Mouse (Mus musculus) frontal cortex, adult (tissue): ENCODE measurements around the gene Phf11a.
"Not testable (repeated sequence)": the region's sequence is repeated elsewhere in the genome, so short reads cannot be mapped to it uniquely, and the experiment has no call there.

ENCODE experiments used
- ATAC-seq: cut with Nextera tagmentation; 2 replicates; pipeline ENCODE4 v1.9.2; 2017; ENCODE audit warnings: mild to moderate bottlenecking, moderate library complexity, mixed read lengths; ENCODE audit not compliant: low TSS enrichment

Phf11a gene

GRCm38 (mm10) chr14:59297391-59297790 lies at the start of gene Phf11a:
TSS of gene Phf11a (minus strand) at chr14:59297522.
- not testable (repeated sequence) for ATAC-seq

GRCm38 (mm10) chr14:59341189-59341588 lies 43.9 kb upstream of the Phf11a start, which contains the start of gene Phf11b:
TSS of gene Phf11b (minus strand) at chr14:59341351.
- not testable (repeated sequence) for ATAC-seq

GRCm38 (mm10) chr14:59339541-59339940 lies 42.2 kb upstream of the Phf11a start:
- ATAC-seq = no peak

- ATAC-seq = not testable (repeated sequence)
Observed at GRCm38 (mm10) chr14:59336056-59336455, 38.7 kb upstream of the Phf11a start.

- ATAC-seq = peak; percentile 95
Observed at GRCm38 (mm10) chr14:59330499-59330898, 33.2 kb upstream of the Phf11a start.

- ATAC-seq = not testable (repeated sequence)
Observed at GRCm38 (mm10) chr14:59319970-59320369, 22.6 kb upstream of the Phf11a start.

GRCm38 (mm10) chr14:59319036-59319435 lies 21.7 kb upstream of the Phf11a start:
- ATAC-seq = not testable (repeated sequence)

GRCm38 (mm10) chr14:59291769-59292168 lies 5.6 kb downstream of the Phf11a start:
- not testable (repeated sequence) for ATAC-seq

GRCm38 (mm10) chr14:59274961-59275360 lies 22.4 kb downstream of the Phf11a start:
- ATAC-seq = not testable (repeated sequence)

GRCm38 (mm10) chr14:59260056-59260455 lies 37.3 kb downstream of the Phf11a start, which contains the start of gene Gm6904:
TSS of gene Gm6904 (minus strand) at chr14:59260216.
- no peak for ATAC-seq

GRCm38 (mm10) chr14:59255861-59256260 lies 41.5 kb downstream of the Phf11a start:
- ATAC-seq = not testable (repeated sequence)

GRCm38 (mm10) chr14:59250350-59250749 lies 47.0 kb downstream of the Phf11a start:
- ATAC-seq = peak; percentile 97

- ATAC-seq = no peak
Observed at GRCm38 (mm10) chr14:59233635-59234034, 63.7 kb downstream of the Phf11a start.

GRCm38 (mm10) chr14:59232003-59232402 lies 65.3 kb downstream of the Phf11a start:
- ATAC-seq = peak; percentile 73

GRCm38 (mm10) chr14:59230331-59230966 lies 66.9 kb downstream of the Phf11a start:
- peak; percentile 48 for ATAC-seq

GRCm38 (mm10) chr14:59229822-59230221 lies 67.5 kb downstream of the Phf11a start:
- ATAC-seq = no peak
